Mouse (Mus musculus): ENCODE results near the gene Bola1. TPM values are rescaled to one million over a fixed set of nuclear protein-coding genes. Genes with fewer than 3 reads are reported as not detected.

Bola1 gene
- total and polyA plus RNA-seq, 3 experiments = 47.6 to 57.0 (median 56.5) TPM

GRCm38 (mm10) chr3:96236834-96237334, 17.4 kb upstream of the Bola1 start:
- dilution Hi-C loops (cut with MboI; ENCODE audit: extremely low pct_ligation_motif_present, extremely low pct_unique_long_range_greater_than_20kb, low sequenced_read_pairs) = no loop called here

GRCm38 (mm10) chr3:96235836-96236235, 16.3 kb upstream of the Bola1 start:
- in situ Hi-C loops (cut with MboI; ENCODE audit: low pct_ligation_motif_present, low pct_unique_long_range_greater_than_20kb, low sequenced_read_pairs) = no loop called here
- TF ChIP-seq RAD21 (IDR thresholded peaks at IDR 0.05; ENCODE audit: low read depth, low read length) (no peak), BHLHE40 (IDR thresholded peaks at IDR 0.05; ENCODE audit: low read depth, low read length) (no peak), GABPA (IDR thresholded peaks at IDR 0.05; ENCODE audit: insufficient replicate concordance, low read depth, low read length) (no peak), TCF12 (IDR thresholded peaks at IDR 0.05; ENCODE audit: low read depth, low read length) (no peak), CHD2 (IDR thresholded peaks at IDR 0.05; ENCODE audit: low read length) (no peak), TBP (conservative IDR thresholded peaks at IDR 0.05; ENCODE audit: low read depth, low read length) (no peak), MXI1 (IDR thresholded peaks at IDR 0.05; ENCODE audit: low read depth, low read length) (no peak), MAZ (IDR thresholded peaks at IDR 0.05; ENCODE audit: low read depth, low read length) (no peak), MAX (IDR thresholded peaks at IDR 0.05; ENCODE audit: low read length) (no peak), JUND (conservative IDR thresholded peaks at IDR 0.05; ENCODE audit: low read depth, low read length) (no peak), RCOR1 (conservative IDR thresholded peaks at IDR 0.05; ENCODE audit: low read depth, low read length) (no peak), HCFC1 (IDR thresholded peaks at IDR 0.05; ENCODE audit: low read depth, low read length) (no peak), CTCF (conservative IDR thresholded peaks at IDR 0.05 in 1 of 2, IDR thresholded peaks at IDR 0.05 in 1 of 2; ENCODE audit: low read depth in 2 of 2, low read length in 2 of 2) (no peak)
- dilution Hi-C loops (cut with MboI; ENCODE audit: extremely low pct_ligation_motif_present, extremely low pct_unique_long_range_greater_than_20kb, low sequenced_read_pairs) = no loop called here
- peaks cover 4 to 57% of the 10 kb centered on the region in 2 experiments; a peak in 3 of 4 replicates for H3K4me1 ChIP-seq (ENCODE audit: control insufficient read depth in 1 of 2, insufficient read depth in 2 of 2)
- no peak overlapping the region for H3K4me2 ChIP-seq (ENCODE audit: insufficient read depth, low read depth, poor library complexity, severe bottlenecking)
- H3K79me2 ChIP-seq (replicated peaks; ENCODE audit: control insufficient read depth, extremely low read depth, insufficient read depth, poor library complexity, severe bottlenecking) = no peaks in the 10 kb centered on the region
- DNase-seq (ENCODE audit: extremely low read depth) = no peak
- H3K36me3 ChIP-seq (replicated peaks in 1 of 2; ENCODE audit: control insufficient read depth in 1 of 2, insufficient read depth in 1 of 2, low read length in 1 of 2) = no peaks in the 10 kb centered on the region
- no peak overlapping the region for H3K4me3 ChIP-seq (replicated peaks in 1 of 3; ENCODE audit: low read depth in 2 of 3, low read length in 2 of 3, poor library complexity in 1 of 3)
- no peaks in the 10 kb centered on the region for H3K27me3 ChIP-seq (replicated peaks)
- H3K9me3 ChIP-seq (replicated peaks; ENCODE audit: low read length) = no peaks in the 10 kb centered on the region
- no peak overlapping the region for H3K27ac ChIP-seq (ENCODE audit: insufficient read depth, low read depth)
- no peak overlapping the region for H3K9ac ChIP-seq (ENCODE audit: insufficient read depth, low read depth)

More at GRCm38 (mm10) chr3:96236834-96237334, 17.4 kb upstream of the Bola1 start:
- no peaks in the 10 kb centered on the region for H3K9me3 ChIP-seq (replicated peaks; ENCODE audit: low read length)
- H3K4me1 ChIP-seq (ENCODE audit: control insufficient read depth in 1 of 2, insufficient read depth in 2 of 2) = peaks cover 2 to 49% of the 10 kb centered on the region in 2 experiments; a peak in 2 of 4 replicates
- H3K27me3 ChIP-seq (replicated peaks) = no peaks in the 10 kb centered on the region
- H3K79me2 ChIP-seq (replicated peaks; ENCODE audit: control insufficient read depth, extremely low read depth, insufficient read depth, poor library complexity, severe bottlenecking) = no peaks in the 10 kb centered on the region
- DNase-seq (ENCODE audit: extremely low read depth) = peak; percentile 38
- peak overlapping the region; percentile 80 for H3K9ac ChIP-seq (ENCODE audit: insufficient read depth, low read depth)
- TF ChIP-seq POLR2AphosphoS2 (IDR thresholded peaks at IDR 0.05; ENCODE audit: low read depth, low read length) = no peak
- H3K27ac ChIP-seq (ENCODE audit: insufficient read depth, low read depth) = peak overlapping the region; percentile 92; the same call in 1 of the 2 replicates
- no peaks in the 10 kb centered on the region for H3K36me3 ChIP-seq (replicated peaks in 1 of 2; ENCODE audit: control insufficient read depth in 1 of 2, insufficient read depth in 1 of 2, low read length in 1 of 2)
- H3K4me2 ChIP-seq (ENCODE audit: insufficient read depth, low read depth, poor library complexity, severe bottlenecking) = peak overlapping the region; percentile 31
- peak overlapping the region; percentile 55 to 84 (median 76) for H3K4me3 ChIP-seq (replicated peaks in 1 of 3; ENCODE audit: low read depth in 2 of 3, low read length in 2 of 3, poor library complexity in 1 of 3)
- in situ Hi-C loops (cut with MboI; ENCODE audit: low pct_ligation_motif_present, low pct_unique_long_range_greater_than_20kb, low sequenced_read_pairs) = no loop called here

GRCm38 (mm10) chr3:96234914-96235313, 15.4 kb upstream of the Bola1 start:
- dilution Hi-C loops (cut with MboI; ENCODE audit: extremely low pct_ligation_motif_present, extremely low pct_unique_long_range_greater_than_20kb, low sequenced_read_pairs) = no loop called here
- in situ Hi-C loops (cut with MboI; ENCODE audit: low pct_ligation_motif_present, low pct_unique_long_range_greater_than_20kb, low sequenced_read_pairs) = no loop called here
- no peak overlapping the region for H3K9ac ChIP-seq (ENCODE audit: insufficient read depth, low read depth)
- no peaks in the 10 kb centered on the region for H3K9me3 ChIP-seq (replicated peaks; ENCODE audit: low read length)
- peaks cover 8 to 65% of the 10 kb centered on the region in 2 experiments; a peak in 3 of 4 replicates for H3K4me1 ChIP-seq (ENCODE audit: control insufficient read depth in 1 of 2, insufficient read depth in 2 of 2)
- no peak overlapping the region for H3K27ac ChIP-seq (ENCODE audit: insufficient read depth, low read depth)
- H3K36me3 ChIP-seq (replicated peaks in 1 of 2; ENCODE audit: control insufficient read depth in 1 of 2, insufficient read depth in 1 of 2, low read length in 1 of 2) = no peaks in the 10 kb centered on the region
- H3K79me2 ChIP-seq (replicated peaks; ENCODE audit: control insufficient read depth, extremely low read depth, insufficient read depth, poor library complexity, severe bottlenecking) = no peaks in the 10 kb centered on the region
- TF ChIP-seq CTCF (conservative IDR thresholded peaks at IDR 0.05 in 1 of 2, IDR thresholded peaks at IDR 0.05 in 1 of 2; ENCODE audit: low read depth in 2 of 2, low read length in 2 of 2) = peak in 1 of 2 experiments; percentile 31; a peak in 2 of 4 replicates
- TF ChIP-seq GABPA (IDR thresholded peaks at IDR 0.05; ENCODE audit: insufficient replicate concordance, low read depth, low read length) = no peak
- TF ChIP-seq RCOR1 (conservative IDR thresholded peaks at IDR 0.05; ENCODE audit: low read depth, low read length) = no peak
- H3K4me3 ChIP-seq (replicated peaks in 1 of 3; ENCODE audit: low read depth in 2 of 3, low read length in 2 of 3, poor library complexity in 1 of 3) = no peak overlapping the region
- H3K27me3 ChIP-seq (replicated peaks) = no peaks in the 10 kb centered on the region
- H3K4me2 ChIP-seq (ENCODE audit: insufficient read depth, low read depth, poor library complexity, severe bottlenecking) = no peak overlapping the region
- DNase-seq (ENCODE audit: extremely low read depth) = no peak

Data from CH12.LX (cell line).